Mouse (Mus musculus) liver, embryonic 11.5 days (tissue): ENCODE measurements around the gene Eef1akmt2. TPM values are rescaled to one million over a fixed set of nuclear protein-coding genes. Genes with fewer than 3 reads are reported as not detected.

Experiments
- ATAC-seq: fragments of 200-750 bp; cut with Nextera tagmentation; replicated peaks from 2 replicates; pipeline ENCODE4 v1.8.0; 2017; ENCODE audit warnings: moderate number of reproducible peaks, mild to moderate bottlenecking, moderate TSS enrichment, moderate library complexity; ENCODE audit not compliant: low FRiP score
- DNase-seq: peaks from one replicate; pipeline ENCODE4 v3.0.0-alpha.2; 2017; ENCODE audit warnings: low spot score
- H3K27ac ChIP-seq: fragments of 300-500 bp; sonication (generic); 2 replicates; pipeline ENCODE4 v1.5.1; 2014; ENCODE audit warnings: mild to moderate bottlenecking, low read depth, low read length, control low read depth
- H3K27me3 ChIP-seq: fragments of 300-500 bp; sonication (generic); replicated peaks from 2 replicates; pipeline ENCODE4 v1.6.1; 2014; ENCODE audit warnings: low read length, mixed read lengths; ENCODE audit not compliant: control insufficient read depth, insufficient read depth
- H3K36me3 ChIP-seq: fragments of 300-500 bp; sonication (generic); 2 replicates; pipeline ENCODE4 v1.6.1; 2014; ENCODE audit warnings: mild to moderate bottlenecking, low read length, moderate library complexity, mixed read lengths; ENCODE audit not compliant: control insufficient read depth, insufficient read depth
- H3K4me1 ChIP-seq: fragments of 300-500 bp; sonication (generic); replicated peaks from 2 replicates; pipeline ENCODE4 v1.6.1; 2014; ENCODE audit warnings: low read length, mixed read lengths; ENCODE audit not compliant: control insufficient read depth, insufficient read depth
- H3K4me2 ChIP-seq: fragments of 300-500 bp; sonication (generic); 2 replicates; pipeline ENCODE4 v1.6.1; 2014; ENCODE audit warnings: mild to moderate bottlenecking, control low read depth, moderate library complexity
- H3K4me3 ChIP-seq: fragments of 300-500 bp; sonication (generic); 2 replicates; pipeline ENCODE4 v1.5.1; 2014; ENCODE audit warnings: low read depth, low read length, control low read depth
- H3K9ac ChIP-seq: fragments of 300-500 bp; sonication (generic); 2 replicates; pipeline ENCODE4 v1.6.1; 2014; ENCODE audit warnings: low read depth, low read length, control low read depth
- H3K9me3 ChIP-seq: fragments of 300-500 bp; sonication (generic); 2 replicates; pipeline ENCODE4 v1.6.1; 2016; ENCODE audit warnings: low read length, inconsistent platforms, mixed read lengths; ENCODE audit not compliant: control insufficient read depth
- WGBS: fragments of 180-500 bp; shearing (Covaris S2); extraction: QIAGEN DNeasy Blood & Tissue Kit; methylation state at CpG from one replicate; pipeline ENCODE4 v1.1.7; 2014; 5-methylcytosine and 5-hydroxymethylcytosine counted together
- polyA plus RNA-seq: library from polyadenylated mRNA; unstranded; fragments of >200 nt; fragmentation: Nextera tagmentation; extraction: Ambion mirVana; gene quantifications from 2 replicates; pipeline ENCODE4 v1.2.1, GENCODE M21; 2014

The Eef1akmt2 gene
- polyA plus RNA-seq, 1 experiment from 2014 or later: 54.0 TPM

GRCm38 (mm10) chr7:132817056-132817455 is 35.4 kb downstream of the Eef1akmt2 start:
- no peaks in the 10 kb centered on the region for H3K36me3 ChIP-seq

GRCm38 (mm10) chr7:132816528-132816927 is 35.9 kb downstream of the Eef1akmt2 start:
- Histone ChIP-seq H3K4me3 (no peak overlapping the region), H3K4me2 (no peak overlapping the region), H3K36me3 (no peaks in the 10 kb centered on the region), H3K27ac (no peak overlapping the region), H3K4me1 (no peaks in the 10 kb centered on the region; the same call in 1 of the 2 replicates), H3K9ac (no peak overlapping the region), H3K9me3 (no peaks in the 10 kb centered on the region), H3K27me3 (no peaks in the 10 kb centered on the region)
- ATAC-seq (no peak), DNase-seq (no peak)
- 80% methylated on average over 2 of the region's 2 CpGs for WGBS

More at GRCm38 (mm10) chr7:132817056-132817455, 35.4 kb downstream of the Eef1akmt2 start:
- no peaks in the 10 kb centered on the region; the same call in 1 of the 2 replicates for H3K4me1 ChIP-seq
- no peaks in the 10 kb centered on the region for H3K27me3 ChIP-seq
- DNase-seq: no peak
- no peak overlapping the region for H3K4me2 ChIP-seq
- no peak overlapping the region for H3K4me3 ChIP-seq
- H3K9ac ChIP-seq: no peak overlapping the region
- 91% methylated on average over 6 of the region's 6 CpGs for WGBS
- H3K9me3 ChIP-seq: no peaks in the 10 kb centered on the region
- ATAC-seq: no peak
- no peak overlapping the region for H3K27ac ChIP-seq

GRCm38 (mm10) chr7:132815081-132815480 is 37.4 kb downstream of the Eef1akmt2 start:
- Histone ChIP-seq H3K4me1 (peaks cover 13% of the 10 kb centered on the region), H3K27ac (no peak overlapping the region), H3K4me2 (no peak overlapping the region), H3K27me3 (no peaks in the 10 kb centered on the region), H3K4me3 (no peak overlapping the region), H3K9me3 (no peaks in the 10 kb centered on the region), H3K9ac (no peak overlapping the region), H3K36me3 (no peaks in the 10 kb centered on the region)
- no peak for DNase-seq
- 85% methylated on average over 5 of the region's 5 CpGs for WGBS
- no peak for ATAC-seq

- no peak for DNase-seq
- Histone ChIP-seq H3K36me3 (no peaks in the 10 kb centered on the region), H3K9me3 (no peaks in the 10 kb centered on the region), H3K4me2 (peak overlapping the region; percentile 95), H3K9ac (peak overlapping the region; percentile 89), H3K4me3 (peak overlapping the region; percentile 81), H3K4me1 (peaks cover 23% of the 10 kb centered on the region), H3K27ac (no peak overlapping the region), H3K27me3 (no peaks in the 10 kb centered on the region)
- no peak for ATAC-seq
- WGBS: 2% methylated on average over 7 of the region's 7 CpGs
These were observed 38.4 kb downstream of the Eef1akmt2 start for GRCm38 (mm10) chr7:132814089-132814450.

- peak within 1 kb of the TSS; percentile 84 for H3K27ac ChIP-seq
- under 1% methylated on average over 78 of the region's 85 CpGs for WGBS
These were observed 38.9 kb downstream of the Eef1akmt2 start, which contains the start of gene Fam53b for GRCm38 (mm10) chr7:132813416-132814088. TSS of gene Fam53b (minus strand) at chr7:132813886.

GRCm38 (mm10) chr7:132812619-132813415 is 39.7 kb downstream of the Eef1akmt2 start:
- peak overlapping the region; percentile 81 for H3K4me3 ChIP-seq
- H3K4me2 ChIP-seq: peak overlapping the region; percentile 95
- WGBS: under 1% methylated on average over 56 of the region's 59 CpGs
- peak overlapping the region; percentile 84 for H3K27ac ChIP-seq
- no peaks in the 10 kb centered on the region for H3K27me3 ChIP-seq
- H3K4me1 ChIP-seq: peaks cover 34% of the 10 kb centered on the region
- H3K9ac ChIP-seq: peak overlapping the region; percentile 89
- no peaks in the 10 kb centered on the region for H3K36me3 ChIP-seq
- DNase-seq (peak; percentile 75), ATAC-seq (peak; percentile 39)
- no peaks in the 10 kb centered on the region for H3K9me3 ChIP-seq

More at GRCm38 (mm10) chr7:132813416-132814088, 38.9 kb downstream of the Eef1akmt2 start, which contains the start of gene Fam53b:
- H3K4me1 ChIP-seq: peaks cover 28% of the 10 kb centered on the region
- H3K27me3 ChIP-seq: no peaks in the 10 kb centered on the region
- H3K4me2 ChIP-seq: peak within 1 kb of the TSS; percentile 95
- ATAC-seq (peak; percentile 50), DNase-seq (peak; percentile 79)
- H3K4me3 ChIP-seq: peak within 1 kb of the TSS; percentile 81
- H3K36me3 ChIP-seq: no peaks in the 10 kb centered on the region
- H3K9ac ChIP-seq: peak within 1 kb of the TSS; percentile 89
- H3K9me3 ChIP-seq: no peaks in the 10 kb centered on the region

- WGBS: 6% methylated on average over 23 of the region's 23 CpGs
- H3K4me3 ChIP-seq: peak overlapping the region; percentile 81
- H3K4me1 ChIP-seq: peaks cover 42% of the 10 kb centered on the region
- H3K36me3 ChIP-seq: no peaks in the 10 kb centered on the region
- peak overlapping the region; percentile 95 for H3K4me2 ChIP-seq
- no peaks in the 10 kb centered on the region for H3K9me3 ChIP-seq
- ATAC-seq (peak; percentile 24), DNase-seq (peak; percentile 61)
- H3K27me3 ChIP-seq: no peaks in the 10 kb centered on the region
- peak overlapping the region; percentile 89 for H3K9ac ChIP-seq
- peak overlapping the region; percentile 84 for H3K27ac ChIP-seq
These were observed 40.5 kb downstream of the Eef1akmt2 start for GRCm38 (mm10) chr7:132811716-132812618.

- Histone ChIP-seq H3K36me3 (no peaks in the 10 kb centered on the region), H3K4me3 (no peak overlapping the region), H3K4me1 (peaks cover 51% of the 10 kb centered on the region), H3K4me2 (peak overlapping the region; percentile 95), H3K9ac (no peak overlapping the region), H3K27ac (peak overlapping the region; percentile 58; the same call in 1 of the 2 replicates), H3K9me3 (no peaks in the 10 kb centered on the region), H3K27me3 (no peaks in the 10 kb centered on the region)
- ATAC-seq (peak; percentile 63), DNase-seq (peak; percentile 84)
- 90% methylated on average over 1 of the region's 1 CpGs for WGBS
These were observed 41.6 kb downstream of the Eef1akmt2 start for GRCm38 (mm10) chr7:132810879-132811278.
